Mouse (Mus musculus) liver, postnatal 0 days (tissue): Measurements from ENCODE around the gene Hbs1l.

Experiments
- CTCF ChIP-seq: sonication (generic); IDR thresholded peaks from 2 replicates; pipeline ENCODE4 v1.5.1; 2016; ENCODE audit warnings: antibody characterized with exemption, low read depth
- EP300 ChIP-seq: IDR thresholded peaks from 2 replicates; pipeline ENCODE4 v1.6.1; 2016; ENCODE audit warnings: antibody characterized with exemption, low read depth, mild to moderate bottlenecking

GRCm38 (mm10) chr10:21316123-21316522 is 20.3 kb downstream of the Hbs1l start:
- no peak for TF ChIP-seq CTCF
- no peak for TF ChIP-seq EP300
